Mouse (Mus musculus) small intestine, adult 2 months (tissue): ENCODE data around the gene Nsdhl.

Experiments
- CTCF ChIP-seq: fragments of 200-500 bp; IDR thresholded peaks from 2 replicates; pipeline ENCODE4 v1.5.1; 2012; ENCODE audit warnings: low read depth, mild to moderate bottlenecking, control low read depth, inconsistent platforms, low read length, moderate library complexity, mixed read lengths; ENCODE audit not compliant: insufficient replicate concordance, insufficient read length; ENCODE audit errors: extremely low read depth
- POLR2A ChIP-seq: fragments of 200-500 bp; IDR thresholded peaks from 2 replicates; pipeline ENCODE4 v1.6.1; 2012; ENCODE audit warnings: low read depth, mild to moderate bottlenecking, control low read depth, inconsistent platforms, low read length, moderate library complexity

DNA sequence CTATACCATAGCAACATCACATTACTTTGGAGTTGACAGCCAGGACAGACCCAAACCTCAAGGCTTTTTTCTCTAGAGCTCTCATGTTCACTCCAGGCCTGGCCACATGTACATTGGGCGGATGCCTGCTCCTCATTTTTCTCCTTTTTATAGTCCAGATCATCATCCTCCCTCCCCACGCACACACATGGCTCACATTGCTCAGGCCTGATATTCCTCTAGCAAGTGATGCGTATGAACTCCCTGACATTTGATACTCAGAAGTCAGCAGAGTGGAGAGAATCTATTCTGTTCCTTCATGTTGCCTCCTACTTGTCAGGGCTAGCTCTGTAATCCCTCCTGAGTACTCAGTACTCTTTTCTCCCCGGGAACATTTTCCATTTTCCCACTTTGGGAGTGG lies 38.1 kb downstream of the Nsdhl start:
- TF ChIP-seq POLR2A (no peak), CTCF (no peak)
